Mouse (Mus musculus): ENCODE measurements around the gene BC035044.
"Not testable (repeated sequence)": the region's sequence is repeated elsewhere in the genome, so short reads cannot be mapped to it uniquely, and the experiment has no call there.

BC035044 gene

GRCm38 (mm10) chr6:128851151-128851550 is 39.8 kb downstream of the BC035044 start:
- DNase-seq (ENCODE audit: low read depth in 1 of 2, low spot score in 2 of 2): no peak

- DNase-seq (ENCODE audit: low read depth in 1 of 2, low spot score in 2 of 2): no peak
These were observed 40.3 kb downstream of the BC035044 start for GRCm38 (mm10) chr6:128850671-128851070.

DNA sequence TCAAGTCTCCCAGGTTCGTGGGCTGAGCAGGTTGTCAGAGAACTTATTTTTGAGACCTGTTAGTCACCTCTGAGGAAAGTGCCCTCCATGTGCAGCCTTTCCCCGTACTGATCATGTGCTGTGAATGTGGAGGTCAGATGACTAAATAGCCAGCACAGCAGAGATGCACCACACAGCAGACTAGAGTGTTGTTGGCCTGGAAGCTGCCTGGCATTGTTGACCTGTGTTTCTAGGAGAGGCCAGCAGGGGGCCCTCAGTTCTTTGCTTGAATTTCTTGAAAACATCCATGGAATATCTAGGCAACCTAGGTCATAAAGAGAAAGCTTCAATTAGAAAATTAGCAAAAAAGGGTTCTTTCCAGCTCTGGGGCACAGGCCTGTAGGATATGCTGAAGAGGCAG is 41.0 kb downstream of the BC035044 start:
- no peak for DNase-seq (ENCODE audit: low read depth in 1 of 2, low spot score in 2 of 2)

- no peak for DNase-seq (ENCODE audit: low read depth in 1 of 2, low spot score in 2 of 2)
These were observed 43.5 kb downstream of the BC035044 start for GRCm38 (mm10) chr6:128847401-128847800.

DNA sequence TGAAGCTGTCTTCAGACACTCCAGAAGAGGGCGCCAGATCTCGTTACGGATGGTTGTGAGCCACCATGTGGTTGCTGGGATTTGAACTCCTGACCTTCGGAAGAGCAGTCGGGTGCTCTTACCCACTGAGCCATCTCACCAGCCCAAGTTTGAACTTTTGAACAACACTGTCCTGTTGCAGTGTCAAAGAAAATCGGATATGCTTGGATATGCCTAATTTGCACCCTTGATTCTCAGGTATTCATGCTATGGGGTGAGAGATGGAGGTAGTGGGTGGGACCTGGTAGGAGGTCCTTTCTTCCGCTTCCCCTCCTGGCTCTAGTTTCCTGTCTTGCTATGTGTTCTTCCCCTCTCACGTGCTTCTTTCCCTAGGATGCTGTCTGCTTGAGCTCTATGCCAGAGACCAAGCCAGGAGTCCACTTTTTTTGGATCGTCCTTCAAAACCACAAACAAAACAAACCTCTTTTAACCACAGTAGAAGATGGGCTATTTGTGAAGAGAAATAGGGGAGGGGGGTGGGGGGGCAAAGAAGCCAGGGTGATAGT is 44.9 kb downstream of the BC035044 start:
- no peak for DNase-seq (ENCODE audit: low read depth in 1 of 2, low spot score in 2 of 2)

GRCm38 (mm10) chr6:128845319-128845979 is 45.5 kb downstream of the BC035044 start:
- peak; percentile 86 to 89 for DNase-seq (ENCODE audit: low read depth in 1 of 2, low spot score in 2 of 2)

DNA sequence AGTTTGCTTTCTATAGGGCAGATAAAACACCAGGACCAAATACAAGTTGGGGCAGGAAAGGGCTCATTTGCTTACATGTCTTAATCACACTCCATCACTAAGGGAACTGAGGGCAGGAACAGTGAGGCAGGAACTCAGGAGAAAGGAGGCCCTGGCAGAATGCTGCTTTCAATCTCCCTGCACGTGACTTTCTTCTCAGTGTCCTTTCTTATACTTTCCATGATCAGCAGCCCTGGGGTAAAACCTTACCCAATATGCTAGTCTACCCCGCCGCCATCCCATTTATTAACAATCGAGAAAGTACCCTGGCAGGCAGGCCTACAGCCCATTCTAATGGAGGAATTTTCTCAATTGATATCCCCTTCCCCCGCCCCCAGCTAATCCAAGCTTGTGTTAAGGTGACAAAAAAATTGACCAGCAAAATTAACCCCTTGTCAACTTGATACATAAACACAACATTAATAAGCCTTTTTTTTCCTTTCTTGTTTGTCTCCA is 46.3 kb downstream of the BC035044 start:
- DNase-seq (ENCODE audit: low read depth in 1 of 2, low spot score in 2 of 2): no peak

- no peak for DNase-seq (ENCODE audit: low read depth in 1 of 2, low spot score in 2 of 2)
These were observed 46.8 kb downstream of the BC035044 start for GRCm38 (mm10) chr6:128844131-128844530.

- DNase-seq (ENCODE audit: low read depth in 1 of 2, low spot score in 2 of 2): peak in 1 of 2 experiments; percentile 52
These were observed 47.4 kb downstream of the BC035044 start for GRCm38 (mm10) chr6:128843479-128843992.

GRCm38 (mm10) chr6:128842945-128843478 is 47.9 kb downstream of the BC035044 start:
- peak; percentile 79 to 88 for DNase-seq (ENCODE audit: low read depth in 1 of 2, low spot score in 2 of 2)

DNA sequence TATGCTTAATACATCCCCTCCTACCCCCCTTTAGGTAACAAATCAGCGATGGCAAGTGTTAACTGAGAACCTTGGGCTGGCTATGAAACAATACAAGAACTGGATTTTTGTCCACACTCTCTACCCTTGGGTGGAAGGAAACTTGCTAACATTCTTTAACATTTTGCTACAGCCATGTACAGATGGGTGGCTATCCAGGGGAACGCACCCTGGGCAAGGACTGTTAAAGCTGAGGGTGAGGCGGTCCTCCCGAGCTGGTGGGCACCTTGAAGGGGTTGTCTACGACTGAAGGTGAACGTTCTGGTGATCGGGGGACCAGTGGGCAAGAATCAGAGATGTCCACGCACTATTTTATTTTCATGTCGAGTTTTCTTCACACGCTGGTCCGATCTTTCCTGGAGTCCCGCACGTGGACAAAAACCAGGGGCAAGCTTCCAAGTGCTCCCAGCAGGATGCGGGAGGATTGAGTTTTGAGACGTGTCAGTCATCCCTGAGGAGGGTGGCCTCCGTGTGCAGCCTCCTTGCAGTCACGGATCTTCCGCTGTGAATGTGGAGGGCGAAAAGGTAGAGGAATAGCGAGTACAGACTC is 48.5 kb downstream of the BC035044 start:
- DNase-seq (ENCODE audit: low read depth in 1 of 2, low spot score in 2 of 2): no peak

GRCm38 (mm10) chr6:128841327-128842089 is 49.4 kb downstream of the BC035044 start:
- no peak for DNase-seq (ENCODE audit: low read depth in 1 of 2, low spot score in 2 of 2)

- not testable (repeated sequence) for DNase-seq (ENCODE audit: low read depth in 1 of 2, low spot score in 2 of 2)
These were observed 50.3 kb downstream of the BC035044 start for GRCm38 (mm10) chr6:128840669-128841068.

DNA sequence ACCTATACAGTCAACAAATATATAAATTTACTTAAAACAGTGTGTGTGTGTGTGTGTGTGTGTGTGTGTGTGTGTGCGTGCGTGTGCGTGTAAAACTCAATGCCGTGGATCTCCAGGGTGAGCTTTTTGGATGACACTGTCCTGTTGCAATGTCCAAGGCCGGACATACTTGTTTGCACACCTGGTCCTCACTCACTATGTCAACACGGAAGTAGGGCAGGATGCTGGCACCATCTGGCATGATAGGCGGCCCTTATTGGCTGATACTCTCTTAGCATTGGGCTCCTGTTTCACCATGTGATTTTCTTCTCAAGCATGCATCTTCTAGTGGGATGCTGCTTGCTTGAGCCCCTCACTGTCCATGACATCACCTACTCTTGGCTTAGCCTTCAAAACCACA is 51.0 kb downstream of the BC035044 start:
- no peak for DNase-seq (ENCODE audit: low read depth in 1 of 2, low spot score in 2 of 2)

DNA sequence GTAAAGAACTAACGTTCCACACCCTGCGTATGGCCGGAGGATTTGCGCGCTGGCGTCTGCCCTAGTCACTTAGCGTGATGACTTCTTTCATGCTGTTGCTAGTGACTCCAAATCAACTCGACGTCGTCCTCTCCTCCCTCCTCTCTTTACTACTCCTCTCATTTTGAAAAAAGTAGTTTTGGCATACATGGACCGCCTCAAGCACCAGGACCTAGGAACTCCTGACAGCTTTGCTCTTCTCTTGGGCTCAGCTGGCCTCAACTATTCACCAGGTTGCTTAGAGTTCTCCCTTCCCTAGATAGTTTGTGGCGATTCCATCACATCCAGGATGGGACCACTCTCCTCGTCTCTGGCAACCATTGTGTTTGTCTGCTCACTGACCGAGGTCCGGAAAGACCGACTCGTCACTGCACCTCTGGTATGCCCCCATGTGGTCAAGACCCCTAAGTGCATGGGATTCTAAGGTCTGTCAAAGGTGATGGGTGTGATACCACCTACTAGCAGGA is 51.6 kb downstream of the BC035044 start:
- DNase-seq (ENCODE audit: low read depth in 1 of 2, low spot score in 2 of 2): peak; percentile 75 to 87

DNA sequence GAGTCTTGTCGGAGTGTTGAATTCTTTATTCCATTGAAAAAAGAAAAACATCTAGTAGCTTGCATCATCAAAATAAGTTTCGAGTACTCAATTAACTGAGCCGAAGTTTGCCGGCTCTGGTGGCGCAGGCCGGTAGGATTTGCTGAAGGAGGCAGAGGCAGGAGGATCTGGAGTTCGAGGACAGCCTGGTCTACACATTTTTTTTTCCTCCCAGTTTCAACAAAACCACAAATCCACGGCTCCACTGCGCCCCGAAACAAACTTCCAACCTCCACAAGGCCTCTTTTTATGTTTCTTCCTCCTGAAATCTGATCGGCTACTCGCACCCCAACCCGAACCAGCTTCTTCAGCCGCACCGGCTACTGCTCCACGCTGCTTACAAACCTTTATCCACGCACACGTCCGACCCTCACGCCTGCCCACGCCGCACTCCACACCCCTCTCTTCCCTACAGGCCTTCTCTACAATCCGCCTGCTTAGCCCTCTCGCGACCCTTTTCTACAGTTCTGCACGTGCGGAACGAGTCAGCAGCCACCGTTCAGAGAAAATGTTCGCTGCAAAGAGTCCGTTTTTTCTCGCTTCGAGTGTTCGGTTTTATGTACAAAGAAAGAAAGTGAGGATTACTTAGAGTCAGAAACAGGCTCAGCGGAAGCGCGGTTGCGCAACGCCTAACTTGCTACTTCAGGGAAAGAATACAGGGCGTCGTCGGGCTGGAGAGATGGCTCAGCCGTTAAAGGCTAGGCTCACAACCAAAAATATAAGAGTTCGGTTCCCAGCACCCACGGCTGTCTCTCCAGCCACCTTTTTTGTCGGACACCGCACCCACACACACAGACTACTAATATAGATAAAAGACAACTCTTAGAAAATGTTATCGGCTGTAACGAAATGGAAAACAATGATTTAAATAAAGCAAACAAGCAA is 52.3 kb downstream of the BC035044 start:
- DNase-seq (ENCODE audit: low read depth in 1 of 2, low spot score in 2 of 2): peak; percentile 86 to 94

DNA sequence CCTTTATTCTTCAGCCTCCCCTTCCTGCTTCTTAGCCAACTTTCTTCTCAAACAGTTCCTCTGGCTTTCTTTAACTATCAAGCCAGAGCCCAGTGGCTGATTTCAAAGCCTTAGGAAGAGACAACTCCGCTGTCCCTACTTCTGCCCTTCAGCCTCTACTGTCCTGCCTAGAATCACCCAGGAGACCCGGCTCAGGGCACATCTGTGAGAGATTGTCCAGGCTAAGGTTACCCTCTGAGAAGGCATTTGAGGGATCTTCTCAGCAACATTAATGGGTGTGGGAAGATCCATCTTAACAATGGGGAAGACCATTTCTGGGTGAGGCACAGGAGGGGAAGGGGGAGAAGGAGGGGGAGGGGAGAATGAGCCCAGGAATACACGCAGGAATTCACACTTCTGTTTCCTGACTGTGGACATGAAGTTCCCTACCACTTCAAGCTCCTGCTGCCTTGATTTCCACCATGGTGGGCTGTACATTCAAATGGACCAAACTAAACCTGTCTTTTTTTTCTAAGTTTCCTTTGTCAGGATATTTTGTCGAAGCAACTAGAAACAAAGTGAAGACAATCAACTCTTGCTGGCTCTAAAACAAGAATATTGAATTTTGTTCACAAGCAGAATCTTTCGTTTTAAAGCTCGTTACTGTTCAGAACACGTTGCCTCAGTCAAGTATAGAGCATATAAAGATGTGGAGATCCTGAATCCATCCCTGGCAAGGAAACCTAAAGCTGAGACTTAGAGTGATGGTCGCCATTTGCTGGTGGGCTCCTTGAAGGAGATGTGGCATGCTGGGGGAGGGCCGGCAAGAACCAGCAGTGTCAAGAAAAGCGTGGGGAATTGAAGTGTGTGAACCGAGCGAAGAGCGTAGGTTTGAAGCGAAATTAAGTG is 53.2 kb downstream of the BC035044 start:
- no peak for DNase-seq (ENCODE audit: low read depth in 1 of 2, low spot score in 2 of 2)

- no peak for DNase-seq (ENCODE audit: low read depth in 1 of 2, low spot score in 2 of 2)
These were observed 54.0 kb downstream of the BC035044 start for GRCm38 (mm10) chr6:128836955-128837334.

Measured in monocyte, adult 2 months (primary cell).